Mouse (Mus musculus) adrenal gland, adult 10 weeks (tissue): ENCODE data around the gene Cldn11. TPM values are rescaled to one million over a fixed set of nuclear protein-coding genes. Genes with fewer than 3 reads are reported as not detected.

Source experiments
- polyA plus RNA-seq: library from polyadenylated mRNA; stranded (reverse); fragments of 350-450 nt; fragmentation: Illumina TruSeq; extraction: RNeasy Lipid Tissue Mini Kit (QIAGEN cat#74804); gene quantifications from one replicate; pipeline ENCODE4 v1.2.3, GENCODE M21; 2014; ENCODE audit warnings: low read depth, low replicate concordance

The Cldn11 gene
- 19.7 TPM for polyA plus RNA-seq

GRCm38 (mm10) chr3:31149706-31150105 is at the start of gene Cldn11:
Cldn11 (plus strand) TSS chr3:31149920.

Other genes starting within 250 kb of the Cldn11 start
- gene Phc3, start 180.5 kb upstream of the Cldn11 start, polyA plus RNA-seq, result 57.4 TPM
- 82.9 TPM for gene Prkci, start 154.2 kb upstream of the Cldn11 start, polyA plus RNA-seq
- 50.3 TPM for gene Skil, start 54.9 kb upstream of the Cldn11 start, polyA plus RNA-seq
- gene Slc7a14, start 160.5 kb downstream of the Cldn11 start, polyA plus RNA-seq, result 6.8 TPM